Mouse (Mus musculus) cerebellum, adult 2 months (tissue): ENCODE results near the gene Gm49383.

Experiments
- CTCF ChIP-seq: fragments of 200-500 bp; IDR thresholded peaks from 2 replicates; pipeline ENCODE4 v1.5.1; 2011; ENCODE audit warnings: low read depth, mild to moderate bottlenecking, control low read depth, low read length, moderate library complexity, borderline replicate concordance; ENCODE audit not compliant: insufficient read depth
- POLR2A ChIP-seq: fragments of 200-500 bp; IDR thresholded peaks from 2 replicates; pipeline ENCODE4 v1.6.1; 2011; ENCODE audit warnings: low read length, control low read depth, borderline replicate concordance; ENCODE audit not compliant: insufficient read depth

DNA sequence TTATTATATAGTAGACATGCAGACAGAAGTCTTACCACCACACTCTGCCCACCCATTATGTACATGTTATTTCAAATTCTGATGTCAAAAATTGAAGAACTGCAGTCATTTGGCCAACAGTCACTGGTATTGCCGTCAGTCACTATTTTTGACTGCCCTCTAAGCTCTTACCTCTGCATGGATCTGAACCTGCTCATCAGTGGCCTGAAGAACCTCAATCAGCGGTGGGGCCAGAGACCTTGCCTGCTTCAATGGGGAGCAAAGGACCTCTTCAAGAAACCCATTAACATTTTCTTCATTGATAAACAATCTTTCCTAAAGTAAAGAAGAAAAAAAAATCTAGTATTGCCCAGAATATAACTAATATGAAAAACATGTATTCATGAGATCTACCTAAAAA lies 4.3 kb downstream of the Gm49383 start:
- no peak for TF ChIP-seq CTCF
- TF ChIP-seq POLR2A = no peak
